Mouse (Mus musculus) testis, adult 2 months (tissue): ENCODE data around the gene Hoxb5.

ENCODE experiments used
- CTCF ChIP-seq: fragments of 200-500 bp; IDR thresholded peaks from 2 replicates; pipeline ENCODE4 v1.5.1; 2012; ENCODE audit warnings: low read depth, mild to moderate bottlenecking, inconsistent platforms, low read length, moderate library complexity; ENCODE audit not compliant: control insufficient read depth, insufficient read depth, insufficient replicate concordance
- POLR2A ChIP-seq: fragments of 200-500 bp; IDR thresholded peaks from 2 replicates; pipeline ENCODE4 v1.6.1; 2012; ENCODE audit warnings: low read depth, mild to moderate bottlenecking, inconsistent platforms, low read length, moderate library complexity; ENCODE audit not compliant: control insufficient read depth

- TF ChIP-seq CTCF, result no peak
- no peak for TF ChIP-seq POLR2A
Measured at GRCm38 (mm10) chr11:96315344-96315681, 12.2 kb downstream of the Hoxb5 start.
